Mouse (Mus musculus) forebrain, postnatal 0 days (tissue): ENCODE data around the gene Polrmt. TPM values are rescaled to one million over a fixed set of nuclear protein-coding genes. Genes with fewer than 3 reads are reported as not detected.
"Not testable (repeated sequence)": the region's sequence is repeated elsewhere in the genome, so short reads cannot be mapped to it uniquely, and the experiment has no call there.

Experiments used
- ATAC-seq: fragments of 200-750 bp; cut with Nextera tagmentation; 2 replicates; pipeline ENCODE4 v1.8.0; 2017; ENCODE audit warnings: mild to moderate bottlenecking, moderate library complexity
- DNase-seq: peaks from one replicate; pipeline ENCODE4 v3.0.0-alpha.2; 2015
- H3K27ac ChIP-seq: fragments of 300-500 bp; sonication (generic); 2 replicates; pipeline ENCODE4 v1.5.1; 2014; ENCODE audit warnings: low read depth, mild to moderate bottlenecking, antibody characterized with exemption, low read length, moderate library complexity, mixed read lengths
- H3K27me3 ChIP-seq: fragments of 300-500 bp; sonication (generic); 2 replicates; pipeline ENCODE4 v1.6.1; 2014; ENCODE audit warnings: mild to moderate bottlenecking, low read length, mixed read lengths; ENCODE audit not compliant: insufficient read depth
- H3K36me3 ChIP-seq: fragments of 300-500 bp; sonication (generic); 2 replicates; pipeline ENCODE4 v1.6.1; 2014; ENCODE audit warnings: mild to moderate bottlenecking, moderate library complexity; ENCODE audit not compliant: insufficient read depth
- H3K4me1 ChIP-seq: fragments of 300-500 bp; sonication (generic); 2 replicates; pipeline ENCODE4 v1.6.1; 2014; ENCODE audit warnings: antibody characterized with exemption; ENCODE audit not compliant: insufficient read depth
- H3K4me2 ChIP-seq: fragments of 300-500 bp; sonication (generic); 2 replicates; pipeline ENCODE4 v1.6.1; 2014; ENCODE audit warnings: low read depth, mild to moderate bottlenecking, moderate library complexity
- H3K4me3 ChIP-seq: fragments of 300-500 bp; sonication (generic); 2 replicates; pipeline ENCODE4 v1.5.1; 2014; ENCODE audit warnings: low read depth, low read length, mixed read lengths
- H3K9ac ChIP-seq: fragments of 300-500 bp; sonication (generic); 2 replicates; pipeline ENCODE4 v1.6.1; 2014; ENCODE audit warnings: mild to moderate bottlenecking
- H3K9me3 ChIP-seq: fragments of 300-500 bp; sonication (generic); 2 replicates; pipeline ENCODE4 v1.6.1; 2016; ENCODE audit warnings: low read length
- CTCF ChIP-seq: sonication (generic); IDR thresholded peaks from 2 replicates; pipeline ENCODE4 v1.5.1; 2016; ENCODE audit warnings: antibody characterized with exemption, control low read depth, low read depth
- WGBS: fragments of 180-500 bp; shearing (Covaris S2); extraction: QIAGEN DNeasy Blood & Tissue Kit; methylation state at CpG from one replicate; pipeline ENCODE4 v1.1.7; 2014; 5-methylcytosine and 5-hydroxymethylcytosine counted together
- polyA plus RNA-seq: library from polyadenylated mRNA; unstranded; fragments of >200 nt; fragmentation: Nextera tagmentation; extraction: Ambion mirVana; gene quantifications from 2 replicates; pipeline ENCODE4 v1.2.1, GENCODE M21; 2015
- total RNA-seq: library from RNA; depleted of rRNA; stranded (reverse); fragments of >200 nt; gene quantifications from 2 replicates; pipeline ENCODE4 v1.2.3, GENCODE M21; 2014

Gene Polrmt
- total and polyA plus RNA-seq, 2 experiments from 2014 or later: 30.2 to 34.9 TPM

DNA sequence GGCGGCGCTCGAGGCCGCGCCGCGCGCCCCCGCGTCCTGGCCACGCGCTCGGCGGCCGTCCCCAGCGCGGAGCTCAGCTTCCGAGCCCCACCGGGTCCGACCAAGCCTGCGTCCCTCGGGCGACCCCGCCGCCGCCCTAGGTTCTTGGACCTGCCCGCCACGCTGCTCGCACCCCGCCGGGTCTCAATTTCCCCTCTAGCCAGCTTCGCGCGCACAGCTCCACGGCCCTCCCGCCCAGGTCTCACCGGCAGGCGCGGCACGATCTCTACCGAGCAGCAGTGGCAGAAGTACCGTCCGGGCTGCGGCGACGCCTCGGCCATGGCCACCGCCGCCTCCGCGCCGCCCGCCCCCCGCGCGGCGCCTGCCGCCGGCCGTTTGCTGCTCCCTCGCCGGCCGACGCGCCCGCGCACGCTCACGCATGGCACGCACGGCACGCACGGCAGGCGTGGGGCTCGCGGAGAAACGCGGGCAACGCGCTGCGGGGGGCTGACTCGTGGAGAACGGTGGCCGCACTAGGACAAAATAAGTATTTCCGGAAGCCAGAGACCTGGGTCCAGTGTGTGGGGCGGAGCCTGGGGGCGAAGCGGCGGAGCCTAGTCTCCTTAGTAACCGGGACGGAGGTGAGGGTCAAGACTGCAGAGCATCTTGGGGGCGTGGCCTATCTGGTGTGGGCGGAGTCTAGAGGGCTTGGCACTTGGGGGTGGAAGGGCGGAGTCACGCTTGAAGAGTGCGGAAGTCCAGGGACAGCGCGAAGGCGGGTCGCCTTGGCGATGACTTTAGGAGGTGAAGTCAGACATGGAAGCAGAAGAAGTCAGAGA is 20.3 kb upstream of the Polrmt start, which contains the start of gene Rnf126:
Gene Rnf126, minus strand, starts transcription at position 445 of the 818 bp plus-strand sequence.
- H3K27ac ChIP-seq: peak within 1 kb of the TSS; percentile 95
- peak; percentile 98 for DNase-seq
- peak; percentile 85 for ATAC-seq

DNA sequence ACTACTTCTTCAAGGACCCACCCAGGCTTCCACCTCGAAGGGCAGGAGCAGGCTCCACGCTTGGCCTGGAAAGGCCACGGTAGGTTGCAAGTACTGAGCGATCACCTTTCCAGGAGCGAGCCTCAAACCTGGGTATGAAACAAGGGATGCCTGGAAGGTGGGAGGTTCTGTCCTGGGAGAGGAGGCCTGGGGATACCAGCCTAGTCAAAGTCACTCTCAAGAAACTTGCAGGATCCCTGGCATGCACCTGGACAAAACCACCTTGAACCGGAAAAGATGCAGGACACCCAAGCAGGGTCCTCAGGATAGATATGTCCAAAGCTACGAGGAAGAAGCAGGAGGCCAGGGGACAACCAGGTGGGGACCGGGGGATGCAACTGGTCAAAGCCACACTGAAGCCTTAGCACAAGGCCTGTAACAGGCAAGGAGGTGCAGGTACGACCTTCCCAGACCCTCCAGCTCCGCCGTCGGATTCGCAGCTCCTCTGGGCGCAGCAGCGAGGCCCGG is 19.7 kb upstream of the Polrmt start:
- Histone ChIP-seq H3K4me1 (peaks cover 15% of the 10 kb centered on the region; the same call in 1 of the 2 replicates), H3K27me3 (no peaks in the 10 kb centered on the region), H3K4me3 (peak overlapping the region; percentile 97), H3K27ac (peak overlapping the region; percentile 95), H3K9me3 (no peaks in the 10 kb centered on the region), H3K36me3 (peaks cover 15% of the 10 kb centered on the region), H3K4me2 (peak overlapping the region; percentile 86), H3K9ac (peak overlapping the region; percentile 99)
- no peak for TF ChIP-seq CTCF
- no peak for DNase-seq
- WGBS: 9% methylated on average over 13 of the region's 16 CpGs
- ATAC-seq: no peak

More for the DNA sequence above, 20.3 kb upstream of the Polrmt start, which contains the start of gene Rnf126:
- Histone ChIP-seq H3K9ac (peak within 1 kb of the TSS; percentile 99), H3K4me2 (peak within 1 kb of the TSS; percentile 86), H3K4me1 (peaks cover 15% of the 10 kb centered on the region; the same call in 1 of the 2 replicates), H3K36me3 (peaks cover 8% of the 10 kb centered on the region), H3K4me3 (peak within 1 kb of the TSS; percentile 97), H3K27me3 (no peaks in the 10 kb centered on the region), H3K9me3 (no peaks in the 10 kb centered on the region)
- WGBS: under 1% methylated on average over 94 of the region's 101 CpGs
- no peak for TF ChIP-seq CTCF

DNA sequence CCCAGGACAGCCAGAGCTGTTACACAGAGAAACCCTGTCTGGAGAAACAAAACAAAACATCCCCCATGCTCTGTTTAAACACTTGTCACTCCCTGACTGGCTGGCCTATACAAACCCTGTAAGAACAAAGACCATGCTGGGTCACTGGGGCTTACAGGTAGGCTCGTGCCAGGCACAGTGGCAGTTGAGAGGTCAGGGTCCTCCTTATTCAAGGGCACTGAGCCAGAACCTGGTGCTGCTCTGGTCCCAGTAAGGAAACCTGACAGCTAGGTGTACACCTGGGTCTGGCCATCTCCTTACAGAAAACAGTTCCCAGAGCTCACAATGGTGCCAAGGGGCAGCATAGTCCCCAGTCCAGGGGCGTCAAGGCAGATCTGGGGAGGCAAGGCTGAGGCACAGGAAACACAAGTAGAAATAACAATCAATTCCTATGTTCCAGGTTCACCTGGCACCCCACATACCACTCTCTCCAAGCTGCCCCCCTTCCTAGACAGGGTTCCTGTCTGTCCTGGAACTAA is 18.9 kb upstream of the Polrmt start:
- Histone ChIP-seq H3K27ac (no peak overlapping the region), H3K27me3 (no peaks in the 10 kb centered on the region), H3K4me1 (peaks cover 15% of the 10 kb centered on the region; the same call in 1 of the 2 replicates), H3K36me3 (peaks cover 23% of the 10 kb centered on the region), H3K9ac (peak overlapping the region; percentile 99; the same call in 1 of the 2 replicates), H3K4me2 (peak overlapping the region; percentile 86), H3K9me3 (no peaks in the 10 kb centered on the region), H3K4me3 (peak overlapping the region; percentile 97)
- no peak for TF ChIP-seq CTCF
- ATAC-seq: no peak
- DNase-seq: no peak
- 67% methylated on average over 2 of the region's 2 CpGs for WGBS

DNA sequence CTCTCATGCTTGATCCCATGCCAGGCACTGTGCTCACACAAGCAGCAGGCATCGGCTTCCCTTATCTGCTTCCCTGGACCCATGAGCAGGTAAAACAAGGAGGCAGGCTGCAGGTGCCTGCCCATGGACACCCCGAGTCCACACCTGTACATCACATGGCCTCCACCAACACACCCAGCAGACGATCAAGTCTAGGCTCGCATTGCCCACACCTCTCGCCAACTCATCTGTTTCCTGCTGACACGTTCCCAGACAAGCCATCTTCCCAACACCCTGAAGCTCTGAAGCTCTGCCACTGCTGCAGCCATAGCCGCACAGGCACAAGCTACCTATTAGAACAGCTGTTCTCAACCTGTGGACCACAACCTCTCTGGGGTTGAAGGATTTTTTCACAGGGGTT is 17.9 kb upstream of the Polrmt start:
- 81% methylated on average over 7 of the region's 7 CpGs for whole genome bisulfite sequencing
- Histone ChIP-seq H3K4me1 (peaks cover 15% of the 10 kb centered on the region; the same call in 1 of the 2 replicates), H3K27me3 (no peaks in the 10 kb centered on the region), H3K4me3 (no peak overlapping the region), H3K9me3 (no peaks in the 10 kb centered on the region), H3K9ac (no peak overlapping the region), H3K4me2 (no peak overlapping the region), H3K36me3 (peaks cover 28% of the 10 kb centered on the region), H3K27ac (no peak overlapping the region)
- no peak for TF ChIP-seq CTCF
- DNase-seq (no peak), ATAC-seq (no peak)

DNA sequence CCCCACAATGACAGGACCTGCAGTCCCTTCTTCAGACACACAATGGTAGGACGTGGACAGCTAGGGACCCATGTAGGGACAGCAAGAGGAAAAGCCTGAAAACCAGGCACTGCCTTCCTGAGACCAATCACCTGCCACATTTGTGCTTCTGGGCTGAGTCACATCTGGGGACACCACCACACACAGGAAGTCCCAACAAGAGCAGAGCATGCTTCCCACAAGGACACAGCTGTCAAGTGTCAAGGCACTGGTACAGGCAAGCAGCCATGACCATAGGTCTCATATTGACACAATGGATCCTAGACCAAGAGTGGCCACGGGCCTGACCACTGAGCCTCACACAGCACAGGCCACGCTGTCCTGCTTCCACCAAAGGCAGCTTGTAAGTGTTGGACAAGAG is 16.5 kb upstream of the Polrmt start:
- H3K27ac ChIP-seq: no peak overlapping the region

DNA sequence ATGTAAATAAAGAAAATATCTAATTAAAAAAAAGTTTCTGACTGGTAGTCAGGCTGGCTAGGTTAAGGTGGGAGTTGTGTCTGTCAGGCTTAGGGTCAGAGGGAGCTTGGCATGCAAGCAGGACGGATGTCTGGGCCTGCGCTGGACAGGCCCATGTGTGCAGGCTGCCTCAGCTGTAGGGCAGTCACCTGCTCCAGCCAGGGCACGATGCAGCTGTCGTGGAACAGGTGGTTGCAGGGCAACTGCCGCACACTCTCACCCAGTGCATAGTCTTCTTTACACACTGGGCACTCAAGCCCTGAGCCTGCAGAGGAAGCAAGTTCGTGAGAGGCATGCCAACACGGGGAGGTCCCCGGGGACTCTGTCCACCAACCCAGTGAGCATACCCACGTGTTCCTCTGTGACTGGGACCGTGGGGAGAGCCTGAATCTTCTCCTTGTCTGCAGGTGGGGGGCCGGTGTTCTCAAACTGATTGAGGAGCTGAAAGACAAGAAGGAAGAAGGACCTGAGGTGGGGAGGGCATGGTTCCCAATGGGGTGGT is 14.3 kb upstream of the Polrmt start:
- DNase-seq (no peak), ATAC-seq (no peak)
- H3K4me2 ChIP-seq: no peak overlapping the region
- no peak overlapping the region for H3K9ac ChIP-seq
- 90% methylated on average over 11 of the region's 11 CpGs for WGBS
- no peak overlapping the region for H3K27ac ChIP-seq
- H3K36me3 ChIP-seq: peaks cover 62% of the 10 kb centered on the region
- H3K27me3 ChIP-seq: no peaks in the 10 kb centered on the region
- TF ChIP-seq CTCF: no peak
- no peak overlapping the region for H3K4me3 ChIP-seq
- H3K9me3 ChIP-seq: no peaks in the 10 kb centered on the region
- H3K4me1 ChIP-seq: peaks cover 6% of the 10 kb centered on the region; the same call in 1 of the 2 replicates

More for the DNA sequence above, 16.5 kb upstream of the Polrmt start:
- H3K27me3 ChIP-seq: no peaks in the 10 kb centered on the region
- WGBS: 92% methylated on average over 3 of the region's 3 CpGs
- ATAC-seq (no peak), DNase-seq (no peak)
- H3K4me2 ChIP-seq: no peak overlapping the region
- no peak overlapping the region for H3K4me3 ChIP-seq
- H3K9me3 ChIP-seq: no peaks in the 10 kb centered on the region
- H3K9ac ChIP-seq: no peak overlapping the region
- peaks cover 11% of the 10 kb centered on the region; the same call in 1 of the 2 replicates for H3K4me1 ChIP-seq
- TF ChIP-seq CTCF: no peak
- peaks cover 41% of the 10 kb centered on the region for H3K36me3 ChIP-seq

DNA sequence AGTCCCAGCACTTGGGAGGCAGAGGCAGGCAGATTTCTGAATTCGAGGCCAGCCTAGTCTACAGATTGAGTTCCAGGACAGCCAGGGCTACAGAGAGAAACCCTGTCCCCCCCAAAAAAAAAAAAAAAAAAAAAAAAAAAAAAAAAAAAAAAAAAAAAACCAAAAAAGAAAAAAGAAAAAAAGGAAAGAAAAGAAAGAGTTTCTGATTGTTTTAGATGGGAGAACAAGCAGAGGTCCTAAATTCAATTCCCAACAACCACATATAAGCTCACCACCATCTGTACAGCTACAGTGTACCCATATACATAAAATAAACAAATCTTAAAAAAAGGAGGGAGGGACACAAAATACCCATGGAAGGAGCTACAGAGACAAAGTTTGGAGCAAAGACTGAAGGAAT is 13.3 kb upstream of the Polrmt start:
- not testable (repeated sequence) for H3K4me3 ChIP-seq, H3K9ac ChIP-seq, H3K27ac ChIP-seq, H3K27me3 ChIP-seq, H3K4me1 ChIP-seq, DNase-seq, ATAC-seq, H3K9me3 ChIP-seq, H3K4me2 ChIP-seq
- WGBS: 94% methylated on average over 1 of the region's 1 CpGs
- peaks cover 64% of the 10 kb centered on the region for H3K36me3 ChIP-seq
